Mouse (Mus musculus) mouse embryonic stem cell (cell line): ENCODE measurements around the gene Nol3.
"Not testable (repeated sequence)": the region's sequence is repeated elsewhere in the genome, so short reads cannot be mapped to it uniquely, and the experiment has no call there.

ENCODE experiments used
- in situ Hi-C, 2 experiments: fragments of 300-500 bp; cut with MboI; formaldehyde crosslinking; loops; 1 replicate in 1 of 2; 3 replicates in 1 of 2; pipeline ENCODE4 v1.14.3; 2019 to 2020; ENCODE audit warnings: low sequenced_read_pairs in 2 of 2, low pct_unique_long_range_greater_than_20kb in 1 of 2, mixed read lengths in 1 of 2; ENCODE audit not compliant: unreplicated experiment in 1 of 2

The Nol3 gene

GRCm38 (mm10) chr8:105275840-105276239, at the start of gene Nol3:
Nol3 (plus strand) TSS chr8:105276140.
- in situ Hi-C loops, result no loop called here

GRCm38 (mm10) chr8:105231503-105232320, 44.2 kb upstream of the Nol3 start:
- in situ Hi-C loops, result no loop called here

GRCm38 (mm10) chr8:105232321-105232693, 43.6 kb upstream of the Nol3 start:
- in situ Hi-C loops, result not testable (repeated sequence)

- in situ Hi-C loops, result no loop called here
Observed at GRCm38 (mm10) chr8:105233126-105233935, 42.6 kb upstream of the Nol3 start.

DNA sequence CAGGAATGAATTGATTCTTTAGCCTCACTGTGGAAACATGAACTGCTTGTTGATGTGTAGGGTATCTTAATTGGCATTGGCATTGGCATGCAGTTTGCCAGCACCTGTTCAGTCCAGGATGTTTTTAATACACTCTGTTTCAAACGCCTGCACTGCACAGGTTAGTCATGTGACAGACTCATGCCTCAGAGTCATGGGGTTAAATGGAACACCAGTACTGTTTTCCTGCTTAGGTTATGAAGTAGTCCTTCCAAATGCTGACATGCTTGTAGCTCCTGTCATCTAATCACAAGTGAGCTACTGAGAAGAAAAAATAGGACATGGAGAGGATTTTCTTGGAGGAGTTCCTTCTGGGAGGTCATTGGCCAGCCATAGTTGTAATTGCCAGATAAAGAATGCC, 40.7 kb upstream of the Nol3 start:
- in situ Hi-C loops, result no loop called here

GRCm38 (mm10) chr8:105237442-105238142, 38.3 kb upstream of the Nol3 start:
- in situ Hi-C loops, result no loop called here

DNA sequence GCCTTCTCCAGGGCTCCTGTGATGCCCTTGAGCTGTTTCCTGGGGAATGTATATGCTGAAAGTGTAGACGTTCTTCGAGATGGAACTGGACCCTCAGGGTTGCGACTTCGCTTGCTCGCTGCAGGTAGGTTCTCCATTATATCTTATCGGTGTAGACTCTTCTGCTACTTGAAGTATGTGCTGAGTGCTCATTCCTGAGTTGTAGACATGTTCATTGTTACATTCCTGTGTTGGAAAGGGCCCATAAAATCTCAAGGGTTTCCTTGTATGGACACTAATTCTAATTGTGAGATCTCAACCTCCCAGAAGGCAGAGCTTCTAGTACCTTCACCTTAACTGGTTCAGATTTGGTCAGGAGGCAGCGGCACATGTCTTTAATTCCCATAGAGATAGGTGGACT, 34.9 kb upstream of the Nol3 start:
- in situ Hi-C loops, result no loop called here

GRCm38 (mm10) chr8:105251954-105252353, 24.0 kb upstream of the Nol3 start:
- in situ Hi-C loops, result no loop called here

DNA sequence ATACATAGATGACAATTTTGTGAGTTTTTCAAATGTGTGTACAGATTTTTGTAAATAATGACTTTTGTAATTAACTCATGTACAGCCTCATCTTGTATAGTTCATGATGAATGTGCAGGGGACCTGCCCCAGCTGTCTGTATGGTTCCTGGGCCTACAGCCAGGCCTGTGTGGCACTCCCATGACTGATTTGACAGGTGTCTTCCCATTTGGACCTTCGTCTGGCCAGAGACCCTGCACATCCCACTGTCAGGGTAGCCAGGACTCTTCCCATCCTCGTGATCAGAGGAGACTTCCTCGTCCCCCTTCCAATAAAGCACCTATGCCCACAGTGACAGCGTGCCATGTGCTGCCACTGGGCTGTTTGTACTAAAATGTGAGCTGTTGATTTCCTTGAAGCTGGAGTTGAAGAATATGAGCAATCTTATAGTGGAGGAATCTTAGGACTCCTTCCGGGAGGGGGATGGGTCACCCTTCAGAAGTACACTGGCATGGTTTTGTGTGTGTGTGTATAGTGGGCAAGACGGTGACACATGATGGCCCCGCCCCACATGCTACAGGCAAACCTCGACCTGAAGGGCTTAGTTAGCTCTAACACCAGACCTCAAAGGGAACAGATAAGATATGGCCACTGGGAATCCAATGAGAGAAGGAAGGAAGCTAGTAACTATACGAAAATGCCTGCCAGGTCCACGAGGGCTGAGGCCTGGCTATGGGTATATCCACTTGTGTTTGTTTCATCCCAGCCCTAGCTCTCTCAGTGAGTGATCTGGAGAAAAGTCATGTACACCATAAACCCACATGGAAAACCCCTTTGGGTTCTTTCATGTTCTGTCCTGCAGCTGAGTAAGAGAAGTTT, 23.0 kb upstream of the Nol3 start:
- in situ Hi-C loops, result no loop called here

DNA sequence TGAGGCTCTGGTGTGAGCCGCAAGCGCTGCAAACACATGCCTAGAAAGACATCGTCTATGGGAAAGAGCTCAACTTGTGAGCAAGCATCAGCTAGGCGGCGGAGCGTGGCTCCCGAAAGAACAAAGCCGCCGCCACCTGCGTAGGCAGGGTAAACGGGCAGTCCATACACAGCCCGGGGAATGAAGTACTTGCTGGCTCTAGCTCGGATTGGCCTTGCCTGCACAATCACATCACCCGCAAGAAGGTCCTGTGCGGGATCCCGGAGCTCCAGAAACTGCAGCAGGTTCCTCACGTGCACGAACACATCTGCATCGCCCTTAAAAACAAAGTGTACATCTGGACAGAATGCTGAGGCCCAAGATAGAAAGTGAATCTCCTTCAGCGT, 22.2 kb upstream of the Nol3 start:
- in situ Hi-C loops, result no loop called here

DNA sequence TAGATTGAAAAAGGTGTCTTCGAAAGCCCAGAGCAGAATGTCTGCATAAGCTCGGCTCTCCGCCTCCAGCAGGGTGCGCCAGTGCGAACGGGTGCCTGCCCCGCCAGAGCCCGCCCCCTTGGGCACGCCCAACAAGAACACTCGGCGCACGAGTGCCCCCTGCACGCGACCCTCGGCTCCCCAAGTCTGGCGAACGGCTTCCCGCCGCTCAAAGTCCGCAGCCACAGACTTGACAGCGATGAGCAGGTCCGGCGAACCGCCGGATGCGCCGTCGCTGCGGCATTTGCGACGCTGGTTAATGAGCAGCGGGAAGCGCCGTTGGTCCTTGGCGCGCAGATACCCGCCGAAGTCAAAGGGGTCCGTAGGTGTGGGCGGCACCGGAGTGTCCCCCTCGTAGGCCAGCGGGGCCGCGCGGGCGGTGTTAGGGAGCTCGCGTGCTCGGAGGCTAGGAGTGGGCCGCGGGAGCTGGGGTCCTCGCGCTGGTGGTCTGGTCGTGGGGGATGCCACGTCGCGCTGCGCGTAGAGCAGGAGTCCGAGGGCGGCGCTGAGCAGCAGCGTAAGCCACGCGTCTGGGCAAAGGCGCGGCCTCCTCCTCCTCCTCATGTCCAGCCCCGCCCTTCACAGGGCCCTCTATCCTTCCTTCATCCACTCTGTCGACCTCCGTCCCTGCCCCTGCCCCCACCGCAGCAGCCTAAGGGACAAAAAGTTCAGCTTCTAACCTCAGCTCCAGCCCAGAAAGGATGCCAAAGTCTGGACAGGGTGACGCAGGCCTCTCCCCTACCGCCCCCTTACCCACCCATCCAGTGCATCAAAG, 21.6 kb upstream of the Nol3 start:
- in situ Hi-C loops, result no loop called here

- in situ Hi-C loops, result no loop called here
Observed at GRCm38 (mm10) chr8:105254966-105255350, 21.0 kb upstream of the Nol3 start, which contains the start of gene B3gnt9. B3gnt9 (minus strand) TSS chr8:105255153.

DNA sequence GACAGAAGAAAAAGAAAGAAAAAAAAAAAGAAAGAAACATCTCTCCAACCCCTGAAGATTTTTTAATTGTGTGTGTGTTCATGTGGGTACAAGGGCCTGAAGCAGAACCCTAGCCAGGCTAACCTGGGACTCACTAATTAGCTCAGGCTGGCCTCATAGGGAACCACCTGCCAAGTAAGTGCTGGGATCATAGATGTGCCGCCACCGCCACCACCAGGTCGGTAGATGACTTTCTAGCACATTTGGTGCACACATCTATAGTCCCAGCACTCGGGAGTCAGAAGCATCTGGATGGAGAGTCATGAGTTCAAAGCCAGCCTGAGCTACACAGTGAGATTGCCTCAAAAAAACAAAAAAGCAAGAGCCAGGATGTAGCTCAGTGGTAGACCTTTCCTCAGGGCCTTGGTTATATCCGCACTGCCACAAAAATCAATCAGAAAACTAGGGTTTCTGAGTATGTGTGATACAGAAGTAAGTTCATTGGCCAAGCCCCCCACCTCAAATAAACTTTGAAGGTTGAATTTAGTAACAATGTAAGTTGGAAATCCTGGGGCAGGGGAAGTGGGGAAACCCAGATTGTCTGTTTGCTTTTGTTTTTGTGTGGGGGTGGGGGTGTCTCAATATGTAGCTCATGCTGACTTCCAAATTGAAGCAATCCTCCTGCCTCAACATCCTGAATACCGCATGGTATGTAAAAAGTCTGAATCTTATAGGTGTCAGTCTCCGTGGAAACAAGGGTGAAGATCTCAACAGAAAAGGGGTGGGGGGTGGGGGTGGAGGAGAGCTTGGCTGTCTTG, 18.4 kb upstream of the Nol3 start:
- in situ Hi-C loops, result no loop called here

GRCm38 (mm10) chr8:105258911-105259720, 16.8 kb upstream of the Nol3 start:
- in situ Hi-C loops, result no loop called here

- in situ Hi-C loops, result no loop called here
Observed at GRCm38 (mm10) chr8:105259721-105260320, 16.1 kb upstream of the Nol3 start.
